Mouse (Mus musculus) layer of hippocampus, adult 9-10 months (tissue): ENCODE measurements around the gene Fgb.
A peak's percentile ranks its signal among the peaks of the same experiment; 100 is the strongest.

Experiments
- DNase-seq: peaks from one replicate; pipeline ENCODE4 v3.0.0; 2022; ENCODE audit warnings: low spot score

Gene Fgb

GRCm38 (mm10) chr3:83049680-83050079 lies at the start of gene Fgb:
Fgb (minus strand) TSS chr3:83049863.
- no peak for DNase-seq

- no peak for DNase-seq
These were observed 49.5 kb upstream of the Fgb start for GRCm38 (mm10) chr3:83099139-83099538.

- no peak for DNase-seq
These were observed 48.9 kb upstream of the Fgb start for GRCm38 (mm10) chr3:83098546-83099034.

GRCm38 (mm10) chr3:83097586-83097985 lies 47.9 kb upstream of the Fgb start:
- no peak for DNase-seq

- DNase-seq, result peak; percentile 40
These were observed 30.9 kb upstream of the Fgb start for GRCm38 (mm10) chr3:83080567-83081055.

GRCm38 (mm10) chr3:83076563-83076962 lies 26.9 kb upstream of the Fgb start:
- no peak for DNase-seq

- no peak for DNase-seq
These were observed 20.6 kb upstream of the Fgb start for GRCm38 (mm10) chr3:83070231-83070630.

GRCm38 (mm10) chr3:83068869-83069268 lies 19.2 kb upstream of the Fgb start:
- no peak for DNase-seq

- no peak for DNase-seq
These were observed 18.3 kb upstream of the Fgb start for GRCm38 (mm10) chr3:83067920-83068319.

- DNase-seq, result no peak
These were observed 7.4 kb upstream of the Fgb start for GRCm38 (mm10) chr3:83057046-83057445.

GRCm38 (mm10) chr3:83055281-83056038 lies 5.8 kb upstream of the Fgb start, which contains the start of gene Plrg1:
Plrg1 (plus strand) TSS chr3:83055522.
- DNase-seq, result peak; percentile 92

GRCm38 (mm10) chr3:83054759-83055158 lies 5.1 kb upstream of the Fgb start:
- DNase-seq, result no peak

GRCm38 (mm10) chr3:83053758-83054157 lies 4.1 kb upstream of the Fgb start:
- DNase-seq, result peak; percentile 43

GRCm38 (mm10) chr3:83053126-83053525 lies 3.5 kb upstream of the Fgb start:
- no peak for DNase-seq

GRCm38 (mm10) chr3:83052102-83052501 lies 2.4 kb upstream of the Fgb start:
- DNase-seq, result no peak

- no peak for DNase-seq
These were observed 998 bp upstream of the Fgb start for GRCm38 (mm10) chr3:83050661-83051060.

- DNase-seq, result no peak
These were observed 3.0 kb downstream of the Fgb start for GRCm38 (mm10) chr3:83046649-83047048.

GRCm38 (mm10) chr3:83042451-83042850 lies 7.2 kb downstream of the Fgb start:
- DNase-seq, result no peak

- DNase-seq, result no peak
These were observed 10.0 kb downstream of the Fgb start for GRCm38 (mm10) chr3:83039666-83040065.

- no peak for DNase-seq
These were observed 10.8 kb downstream of the Fgb start for GRCm38 (mm10) chr3:83038865-83039264.

GRCm38 (mm10) chr3:83033801-83034200 lies 15.9 kb downstream of the Fgb start:
- no peak for DNase-seq

GRCm38 (mm10) chr3:83032746-83033308 lies 16.8 kb downstream of the Fgb start:
- DNase-seq, result no peak

GRCm38 (mm10) chr3:83030331-83030730 lies 19.3 kb downstream of the Fgb start:
- DNase-seq, result no peak
